Mouse (Mus musculus) cerebellum, adult 2 months (tissue): ENCODE data around the gene Ncam2. TPM values are rescaled to one million over a fixed set of nuclear protein-coding genes. Genes with fewer than 3 reads are reported as not detected.

Source experiments
- DNase-seq, 2 experiments: peaks; one replicate each; pipeline ENCODE4 v3.0.0; 2021
- H3K27ac ChIP-seq: fragments of 200-500 bp; 2 replicates; pipeline ENCODE4 v1.5.1; 2012; ENCODE audit warnings: low read length, control low read depth, inconsistent platforms; ENCODE audit not compliant: insufficient read depth
- H3K27me3 ChIP-seq: fragments of 200-500 bp; 2 replicates; pipeline ENCODE4 v1.6.1; 2012; ENCODE audit warnings: inconsistent platforms, mild to moderate bottlenecking, low read length, moderate library complexity; ENCODE audit not compliant: control insufficient read depth, insufficient read depth
- H3K4me1 ChIP-seq: fragments of 200-500 bp; 2 replicates; pipeline ENCODE4 v1.6.1; 2011; ENCODE audit warnings: low read length; ENCODE audit not compliant: control insufficient read depth, insufficient read depth
- H3K4me3 ChIP-seq: fragments of 200-500 bp; replicated peaks from 2 replicates; pipeline ENCODE3; 2011; ENCODE audit warnings: mild to moderate bottlenecking, low read depth, low read length, control low read depth; ENCODE audit not compliant: insufficient read depth
- CTCF ChIP-seq: fragments of 200-500 bp; IDR thresholded peaks from 2 replicates; pipeline ENCODE4 v1.5.1; 2011; ENCODE audit warnings: low read depth, mild to moderate bottlenecking, control low read depth, low read length, moderate library complexity, borderline replicate concordance; ENCODE audit not compliant: insufficient read depth
- POLR2A ChIP-seq: fragments of 200-500 bp; IDR thresholded peaks from 2 replicates; pipeline ENCODE4 v1.6.1; 2011; ENCODE audit warnings: low read length, control low read depth, borderline replicate concordance; ENCODE audit not compliant: insufficient read depth
- WGBS: fragments of 180-500 bp; shearing (Covaris S2); methylation state at CpG from one replicate; pipeline ENCODE4 v1.1.7; 2018; 5-methylcytosine and 5-hydroxymethylcytosine counted together
- polyA plus RNA-seq: library from polyadenylated mRNA; depleted of rRNA; stranded (reverse); fragments of >200 nt; gene quantifications from 2 replicates; pipeline ENCODE4 v1.2.3, GENCODE M21; 2012

Gene Ncam2
- polyA plus RNA-seq, 1 experiment: 12.9 TPM

DNA sequence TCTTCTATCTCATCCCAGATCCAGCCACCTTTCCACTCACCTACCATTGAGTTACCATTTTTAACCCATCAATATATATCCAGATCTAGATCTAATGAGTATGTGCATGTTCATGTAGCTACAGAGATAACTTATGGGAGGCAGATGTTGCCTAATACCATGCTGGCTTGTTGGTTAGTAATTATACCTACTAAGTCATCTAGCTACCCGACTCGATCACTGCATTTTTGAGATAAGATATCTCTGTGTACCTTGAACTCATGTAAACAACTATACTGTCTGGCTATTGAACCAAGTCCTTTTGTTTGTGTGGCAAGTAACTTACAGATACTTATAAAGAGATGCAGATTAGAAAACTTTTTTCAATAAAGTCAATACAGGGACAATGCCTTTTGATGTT lies 59.9 kb downstream of the Ncam2 start:
- H3K4me1 ChIP-seq: no peaks in the 10 kb centered on the region
- no peak for DNase-seq
- H3K4me3 ChIP-seq: no peak overlapping the region
- no peaks in the 10 kb centered on the region for H3K27me3 ChIP-seq
- TF ChIP-seq POLR2A: no peak
- H3K27ac ChIP-seq: no peak overlapping the region
- WGBS: 100% methylated on average over 2 of the region's 2 CpGs

DNA sequence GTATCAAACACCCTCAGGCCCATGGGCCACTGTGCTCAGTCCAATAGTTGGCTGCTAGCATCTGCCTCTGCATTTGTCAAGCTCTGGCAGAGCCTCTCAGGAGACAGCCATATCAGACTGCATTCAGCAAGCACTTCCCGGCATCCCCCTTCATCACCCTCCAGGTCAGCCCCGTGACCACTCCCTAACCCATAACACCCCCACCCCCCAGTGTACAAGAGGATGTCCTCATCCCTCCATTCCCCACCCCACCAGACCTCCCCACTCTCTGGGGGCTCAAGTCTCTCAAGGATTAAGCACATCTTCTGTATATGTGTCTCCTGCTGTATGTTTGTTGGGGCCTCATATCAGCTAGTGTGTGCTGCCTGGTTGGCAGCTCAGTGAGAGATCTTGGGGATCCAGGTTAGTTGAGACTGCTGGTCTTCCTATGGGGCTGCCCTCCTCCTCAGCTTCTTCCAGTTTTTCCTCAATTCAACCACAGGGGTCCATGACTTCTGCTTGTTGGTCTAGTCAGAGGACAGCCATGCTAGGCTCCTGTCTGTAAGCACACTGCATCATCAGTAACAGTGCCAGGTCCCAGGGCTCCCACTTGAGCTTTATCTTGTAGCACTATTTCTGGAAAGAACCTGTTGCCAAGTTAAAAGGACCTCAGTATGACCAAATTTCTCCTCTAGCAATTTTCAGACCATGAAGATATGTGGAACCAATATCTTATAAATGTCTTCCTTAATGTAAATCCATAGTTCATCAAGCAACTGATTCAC lies 73.3 kb downstream of the Ncam2 start:
- H3K27me3 ChIP-seq: no peaks in the 10 kb centered on the region
- no peak for TF ChIP-seq POLR2A
- no peak for TF ChIP-seq CTCF
- no peak for DNase-seq
- WGBS: 73% methylated on average over 2 of the region's 2 CpGs
- no peaks in the 10 kb centered on the region for H3K4me1 ChIP-seq
- no peak overlapping the region for H3K27ac ChIP-seq
- no peak overlapping the region for H3K4me3 ChIP-seq

DNA sequence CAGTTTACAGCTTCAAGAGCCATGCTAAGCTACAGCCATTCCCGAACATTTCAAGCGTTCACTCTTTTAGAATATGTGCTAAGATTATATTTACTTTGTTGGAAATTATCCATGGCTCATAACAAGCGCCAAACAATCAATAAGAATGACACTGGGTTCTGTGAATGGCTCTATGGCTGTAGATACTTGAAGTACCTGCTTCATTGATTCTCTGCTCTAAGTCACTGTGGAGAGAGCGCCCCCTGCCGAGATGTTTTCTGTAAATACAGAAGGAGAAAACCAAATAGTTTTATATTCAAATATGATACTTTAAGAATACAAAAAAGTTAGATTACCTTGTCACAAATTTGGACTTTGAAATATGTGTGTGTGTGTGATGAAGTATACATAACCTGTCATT lies 83.7 kb downstream of the Ncam2 start:
- Histone ChIP-seq H3K27me3 (no peaks in the 10 kb centered on the region), H3K4me3 (no peak overlapping the region), H3K27ac (no peak overlapping the region), H3K4me1 (no peaks in the 10 kb centered on the region)
- 26% methylated on average over 5 of the region's 5 CpGs for WGBS
- TF ChIP-seq POLR2A (no peak), CTCF (no peak)
- peak; percentile 46 to 59 for DNase-seq

DNA sequence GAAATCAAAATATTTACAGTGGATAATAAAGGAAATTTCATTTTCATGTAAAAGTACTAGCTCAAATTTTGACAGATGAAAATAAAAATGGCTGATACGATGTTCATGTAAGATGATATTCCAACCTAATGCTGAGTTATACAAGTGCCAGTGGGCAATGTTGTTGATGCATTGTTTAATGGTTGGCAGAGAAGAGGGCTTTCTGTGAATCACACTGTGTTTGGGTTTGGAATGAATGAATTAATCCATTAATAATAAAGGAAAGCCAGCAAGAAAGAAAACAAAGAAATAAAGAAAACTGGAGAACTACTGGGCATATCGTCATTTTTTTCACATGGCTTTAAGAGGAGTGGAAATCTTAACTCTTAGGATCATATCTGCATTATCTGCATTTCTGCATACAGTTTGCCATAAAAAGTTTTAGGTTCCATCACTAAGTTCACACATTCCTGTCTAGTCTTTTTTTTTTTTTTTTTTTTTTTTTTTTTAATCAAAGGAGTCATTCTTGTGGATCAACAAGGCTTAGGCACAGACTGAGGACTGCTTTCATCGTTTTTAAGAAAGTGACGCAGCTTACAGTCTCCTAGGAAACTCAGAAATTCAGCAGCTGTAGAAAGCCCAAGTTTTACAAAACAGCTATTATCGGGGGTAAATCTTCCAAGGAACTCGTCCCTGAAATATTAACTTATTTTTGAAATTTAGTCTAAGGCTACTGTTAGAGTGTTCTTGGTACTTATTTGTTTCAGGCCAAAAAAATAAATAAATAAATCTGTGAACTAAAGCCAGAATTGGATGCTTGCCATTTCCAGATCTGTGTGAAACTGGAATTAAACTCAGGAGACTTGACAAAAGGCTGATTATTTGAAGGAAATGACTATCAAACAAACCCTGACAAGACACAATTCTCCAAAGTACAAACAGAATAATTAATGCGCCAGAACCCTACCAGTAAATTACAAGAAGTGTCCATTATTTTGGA lies 84.7 kb downstream of the Ncam2 start:
- 36% methylated on average over 7 of the region's 7 CpGs for WGBS
- DNase-seq: peak in 1 of 2 experiments; percentile 22
- H3K27me3 ChIP-seq: no peaks in the 10 kb centered on the region
- H3K4me1 ChIP-seq: no peaks in the 10 kb centered on the region
- H3K27ac ChIP-seq: no peak overlapping the region
- no peak overlapping the region for H3K4me3 ChIP-seq
- TF ChIP-seq CTCF: no peak
- TF ChIP-seq POLR2A: no peak

DNA sequence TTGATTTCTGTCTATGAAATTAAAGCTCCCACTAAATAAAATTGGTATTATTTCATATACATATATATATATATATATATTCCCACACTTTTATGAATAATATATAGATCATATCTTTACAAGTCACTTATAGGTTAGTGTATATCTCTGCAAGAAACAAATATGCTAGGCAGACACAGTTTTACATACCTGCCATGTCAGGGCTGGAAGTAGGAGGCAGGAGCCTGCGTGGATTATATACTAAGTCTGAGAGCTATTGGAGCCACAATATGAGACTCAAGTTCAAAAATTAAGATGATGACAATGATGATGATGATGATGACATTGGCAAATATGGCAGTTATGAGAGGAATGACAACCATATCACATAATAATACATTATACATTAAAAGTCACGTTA lies 85.4 kb downstream of the Ncam2 start:
- H3K27me3 ChIP-seq: no peaks in the 10 kb centered on the region
- no peaks in the 10 kb centered on the region for H3K4me1 ChIP-seq
- H3K4me3 ChIP-seq: no peak overlapping the region
- TF ChIP-seq POLR2A: no peak
- no peak for TF ChIP-seq CTCF
- H3K27ac ChIP-seq: no peak overlapping the region
- 75% methylated on average over 2 of the region's 2 CpGs for WGBS
- DNase-seq: no peak

DNA sequence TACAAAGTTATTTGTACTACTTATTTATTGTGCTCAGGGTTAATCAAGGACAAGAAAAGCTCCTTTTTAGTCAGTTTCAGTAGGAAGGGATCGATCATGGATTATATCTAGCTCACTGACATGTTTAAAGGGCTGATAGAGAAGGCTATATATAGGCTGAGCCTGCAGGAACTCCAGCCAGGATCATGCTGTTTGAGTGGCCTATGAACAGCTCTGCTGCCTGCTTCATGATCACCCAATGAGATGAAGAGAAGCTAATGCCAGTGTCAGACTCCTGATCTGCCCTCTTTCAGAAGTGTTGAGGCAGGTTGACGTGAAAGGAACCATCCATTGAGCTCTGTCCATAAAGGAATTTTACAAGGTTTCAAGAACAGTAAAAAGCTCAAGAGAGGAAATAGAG lies 103.3 kb downstream of the Ncam2 start:
- no peaks in the 10 kb centered on the region for H3K27me3 ChIP-seq
- H3K4me1 ChIP-seq: no peaks in the 10 kb centered on the region
- H3K27ac ChIP-seq: no peak overlapping the region
- DNase-seq: peak in 1 of 2 experiments; percentile 15
- TF ChIP-seq CTCF: no peak
- no peak for TF ChIP-seq POLR2A
- WGBS: 44% methylated on average over 2 of the region's 2 CpGs
- no peak overlapping the region for H3K4me3 ChIP-seq

DNA sequence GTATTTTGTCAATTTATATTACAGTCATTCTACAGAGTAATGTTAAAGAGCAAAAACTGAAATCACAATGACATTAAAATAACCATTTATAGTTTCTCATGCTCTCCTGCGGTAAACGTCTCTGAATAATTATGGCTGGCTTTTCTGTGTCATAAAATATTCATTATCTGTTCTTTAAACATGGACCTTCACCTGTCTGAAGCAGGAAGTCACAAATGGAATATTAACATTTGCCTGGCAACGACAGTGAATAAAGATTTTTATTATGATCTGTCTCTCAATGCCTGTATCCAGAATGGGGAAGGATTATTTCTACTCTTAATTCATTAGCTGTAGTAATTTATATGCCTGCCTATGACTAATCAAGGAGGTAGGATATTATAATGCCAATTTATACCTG lies 108.7 kb downstream of the Ncam2 start:
- no peak for DNase-seq
- H3K4me3 ChIP-seq: no peak overlapping the region
- no peaks in the 10 kb centered on the region for H3K27me3 ChIP-seq
- H3K4me1 ChIP-seq: no peaks in the 10 kb centered on the region
- H3K27ac ChIP-seq: no peak overlapping the region
- TF ChIP-seq POLR2A (no peak), CTCF (no peak)
- 92% methylated on average over 3 of the region's 3 CpGs for WGBS
